Mouse (Mus musculus): ENCODE measurements around the gene Rassf4. TPM values are rescaled to one million over a fixed set of nuclear protein-coding genes. Genes with fewer than 3 reads are reported as not detected.

Rassf4 gene
- total and polyA plus RNA-seq, 3 experiments = 17.3 to 69.0 (median 32.3) TPM

- TF ChIP-seq SIN3A (IDR thresholded peaks at IDR 0.05; ENCODE audit: low read length) = peak; percentile 73
- TF ChIP-seq TBP (conservative IDR thresholded peaks at IDR 0.05; ENCODE audit: low read depth, low read length) = no peak; the same call in 1 of the 2 replicates
- peak; percentile 51; the same call in 1 of the 2 replicates for TF ChIP-seq POLR2A (IDR thresholded peaks at IDR 0.05; ENCODE audit: low read depth, low read length)
- TF ChIP-seq MEF2A (IDR thresholded peaks at IDR 0.05; ENCODE audit: borderline replicate concordance, low read depth, low read length) = peak; percentile 80
- TF ChIP-seq CHD2 (IDR thresholded peaks at IDR 0.05; ENCODE audit: low read length) = peak; percentile 48; the same call in 1 of the 2 replicates
- TF ChIP-seq RAD21 (IDR thresholded peaks at IDR 0.05; ENCODE audit: low read depth, low read length) = no peak
- peak; percentile 90 for TF ChIP-seq ETS1 (conservative IDR thresholded peaks at IDR 0.05; ENCODE audit: low read depth, low read length)
- TF ChIP-seq JUND (conservative IDR thresholded peaks at IDR 0.05; ENCODE audit: low read depth, low read length) = peak; percentile 84
- peak; percentile 90 for TF ChIP-seq IRF4 (IDR thresholded peaks at IDR 0.05; ENCODE audit: low read depth, low read length)
- peak; percentile 86 for TF ChIP-seq EP300 (IDR thresholded peaks at IDR 0.05; ENCODE audit: low read length)
- peak; percentile 69 for TF ChIP-seq ELF1 (IDR thresholded peaks at IDR 0.05; ENCODE audit: low read depth, low read length)
- TF ChIP-seq JUN (IDR thresholded peaks at IDR 0.05; ENCODE audit: insufficient read depth, low read depth, low read length) = peak; percentile 86
- no peak for TF ChIP-seq MAZ (IDR thresholded peaks at IDR 0.05; ENCODE audit: low read depth, low read length)
- TF ChIP-seq ZKSCAN1 (IDR thresholded peaks at IDR 0.05; ENCODE audit: borderline replicate concordance, low read depth, low read length) = no peak
- TF ChIP-seq TCF12 (IDR thresholded peaks at IDR 0.05; ENCODE audit: low read depth, low read length) = peak; percentile 92
- TF ChIP-seq HCFC1 (IDR thresholded peaks at IDR 0.05; ENCODE audit: low read depth, low read length) = no peak
- TF ChIP-seq ZC3H11A (IDR thresholded peaks at IDR 0.05; ENCODE audit: low read depth, low read length) = no peak
- DNase-seq (ENCODE audit: extremely low read depth) = peak; percentile 95
- no peak overlapping the region for H3K4me3 ChIP-seq (replicated peaks in 1 of 3; ENCODE audit: low read depth in 2 of 3, low read length in 2 of 3, poor library complexity in 1 of 3)
- H3K4me1 ChIP-seq (ENCODE audit: control insufficient read depth in 1 of 2, insufficient read depth in 2 of 2) = peaks cover 54 to 72% of the 10 kb centered on the region in 2 experiments
- H3K4me2 ChIP-seq (ENCODE audit: insufficient read depth, low read depth, poor library complexity, severe bottlenecking) = peak overlapping the region; percentile 86
- no peaks in the 10 kb centered on the region for H3K79me2 ChIP-seq (replicated peaks; ENCODE audit: control insufficient read depth, extremely low read depth, insufficient read depth, poor library complexity, severe bottlenecking)
- in situ Hi-C loops (cut with MboI; ENCODE audit: low pct_ligation_motif_present, low pct_unique_long_range_greater_than_20kb, low sequenced_read_pairs) (no loop called here), dilution Hi-C loops (cut with MboI; ENCODE audit: extremely low pct_ligation_motif_present, extremely low pct_unique_long_range_greater_than_20kb, low sequenced_read_pairs) (no loop called here)
- H3K27ac ChIP-seq (ENCODE audit: insufficient read depth, low read depth) = peak overlapping the region; percentile 98
- H3K36me3 ChIP-seq (replicated peaks in 1 of 2; ENCODE audit: control insufficient read depth in 1 of 2, insufficient read depth in 1 of 2, low read length in 1 of 2) = no peaks in the 10 kb centered on the region
- H3K9ac ChIP-seq (ENCODE audit: insufficient read depth, low read depth) = peak overlapping the region; percentile 49; the same call in 1 of the 2 replicates
- no peaks in the 10 kb centered on the region for H3K9me3 ChIP-seq (replicated peaks; ENCODE audit: low read length)
- H3K27me3 ChIP-seq (replicated peaks) = no peaks in the 10 kb centered on the region
Measured at GRCm38 (mm10) chr6:116682317-116682716, 8.6 kb upstream of the Rassf4 start.

GRCm38 (mm10) chr6:116679563-116680288 is 6.0 kb upstream of the Rassf4 start:
- H3K4me3 ChIP-seq (replicated peaks in 1 of 3; ENCODE audit: low read depth in 2 of 3, low read length in 2 of 3, poor library complexity in 1 of 3) = peak overlapping the region in 1 of 3 experiments; percentile 17
- H3K27ac ChIP-seq (ENCODE audit: insufficient read depth, low read depth) = peak overlapping the region; percentile 98
- H3K4me2 ChIP-seq (ENCODE audit: insufficient read depth, low read depth, poor library complexity, severe bottlenecking) = peak overlapping the region; percentile 87
- H3K79me2 ChIP-seq (replicated peaks; ENCODE audit: control insufficient read depth, extremely low read depth, insufficient read depth, poor library complexity, severe bottlenecking) = no peaks in the 10 kb centered on the region
- peaks cover 65 to 97% of the 10 kb centered on the region in 2 experiments for H3K4me1 ChIP-seq (ENCODE audit: control insufficient read depth in 1 of 2, insufficient read depth in 2 of 2)
- no peaks in the 10 kb centered on the region for H3K36me3 ChIP-seq (replicated peaks in 1 of 2; ENCODE audit: control insufficient read depth in 1 of 2, insufficient read depth in 1 of 2, low read length in 1 of 2)
- H3K9ac ChIP-seq (ENCODE audit: insufficient read depth, low read depth) = peak overlapping the region; percentile 15; the same call in 1 of the 2 replicates
- peak; percentile 91 for DNase-seq (ENCODE audit: extremely low read depth)
- in situ Hi-C loops (cut with MboI; ENCODE audit: low pct_ligation_motif_present, low pct_unique_long_range_greater_than_20kb, low sequenced_read_pairs) = no loop called here
- dilution Hi-C loops (cut with MboI; ENCODE audit: extremely low pct_ligation_motif_present, extremely low pct_unique_long_range_greater_than_20kb, low sequenced_read_pairs) = no loop called here
- H3K9me3 ChIP-seq (replicated peaks; ENCODE audit: low read length) = no peaks in the 10 kb centered on the region
- no peaks in the 10 kb centered on the region for H3K27me3 ChIP-seq (replicated peaks)
- TF ChIP-seq MAFK (IDR thresholded peaks at IDR 0.05; ENCODE audit: insufficient replicate concordance, low read length) = peak; percentile 82
- no peak for TF ChIP-seq GABPA (IDR thresholded peaks at IDR 0.05; ENCODE audit: insufficient replicate concordance, low read depth, low read length)
- TF ChIP-seq USF1 (IDR thresholded peaks at IDR 0.05; ENCODE audit: low read depth, low read length) = no peak
- TF ChIP-seq ETS1 (conservative IDR thresholded peaks at IDR 0.05; ENCODE audit: low read depth, low read length) = peak; percentile 86
- peak; percentile 71 for TF ChIP-seq ELF1 (IDR thresholded peaks at IDR 0.05; ENCODE audit: low read depth, low read length)
- TF ChIP-seq IRF4 (IDR thresholded peaks at IDR 0.05; ENCODE audit: low read depth, low read length) = peak; percentile 98
- TF ChIP-seq TCF12 (IDR thresholded peaks at IDR 0.05; ENCODE audit: low read depth, low read length) = peak; percentile 93
- peak; percentile 93 for TF ChIP-seq MAZ (IDR thresholded peaks at IDR 0.05; ENCODE audit: low read depth, low read length)
- no peak for TF ChIP-seq UBTF (IDR thresholded peaks at IDR 0.05; ENCODE audit: low read depth, low read length)
- peak; percentile 77 for TF ChIP-seq MYC (IDR thresholded peaks at IDR 0.05; ENCODE audit: low read depth, low read length)
- TF ChIP-seq MEF2A (IDR thresholded peaks at IDR 0.05; ENCODE audit: borderline replicate concordance, low read depth, low read length) = peak; percentile 88
- TF ChIP-seq ZNF384 (IDR thresholded peaks at IDR 0.05; ENCODE audit: low read depth, low read length) = no peak
- TF ChIP-seq POLR2A (IDR thresholded peaks at IDR 0.05; ENCODE audit: low read depth, low read length) = peak; percentile 43; the same call in 1 of the 2 replicates
- TF ChIP-seq JUND (conservative IDR thresholded peaks at IDR 0.05; ENCODE audit: low read depth, low read length) = no peak; the same call in 1 of the 2 replicates
- peak; percentile 90 for TF ChIP-seq CHD2 (IDR thresholded peaks at IDR 0.05; ENCODE audit: low read length)
- peak; percentile 98 for TF ChIP-seq EP300 (IDR thresholded peaks at IDR 0.05; ENCODE audit: low read length)
- peak; percentile 88 for TF ChIP-seq SIN3A (IDR thresholded peaks at IDR 0.05; ENCODE audit: low read length)
- peak; percentile 78; the same call in 1 of the 2 replicates for TF ChIP-seq MXI1 (IDR thresholded peaks at IDR 0.05; ENCODE audit: low read depth, low read length)
- TF ChIP-seq CHD1 (IDR thresholded peaks at IDR 0.05; ENCODE audit: low read depth, low read length) = peak; percentile 75; the same call in 1 of the 2 replicates
- peak; percentile 60; the same call in 1 of the 2 replicates for TF ChIP-seq ZMIZ1 (IDR thresholded peaks at IDR 0.05; ENCODE audit: low read depth, low read length)
- peak; percentile 46 for TF ChIP-seq JUN (IDR thresholded peaks at IDR 0.05; ENCODE audit: insufficient read depth, low read depth, low read length)
- no peak for TF ChIP-seq CTCF (conservative IDR thresholded peaks at IDR 0.05 in 1 of 2, IDR thresholded peaks at IDR 0.05 in 1 of 2; ENCODE audit: low read depth in 2 of 2, low read length in 2 of 2)
- TF ChIP-seq HCFC1 (IDR thresholded peaks at IDR 0.05; ENCODE audit: low read depth, low read length) = peak; percentile 47

Measured in CH12.LX (cell line).